Mouse (Mus musculus) c-Kit-positive CD71-negative TER-119-negative erythroid progenitor cells, embryonic 14.5 days (primary cell): ENCODE measurements around the gene Nhlrc2.

ENCODE experiments used
- DNase-seq: peaks from one replicate; pipeline ENCODE4 v3.0.0-alpha.2; 2013; ENCODE audit warnings: low read depth

Nhlrc2 gene

GRCm38 (mm10) chr19:56627881-56628472 is 79.9 kb downstream of the Nhlrc2 start:
- no peak for DNase-seq

- DNase-seq = no peak
Measured at GRCm38 (mm10) chr19:56629647-56630046, 81.6 kb downstream of the Nhlrc2 start.

GRCm38 (mm10) chr19:56631017-56631416 is 83.0 kb downstream of the Nhlrc2 start:
- no peak for DNase-seq

- no peak for DNase-seq
Measured at GRCm38 (mm10) chr19:56631451-56631901, 83.4 kb downstream of the Nhlrc2 start.

DNA sequence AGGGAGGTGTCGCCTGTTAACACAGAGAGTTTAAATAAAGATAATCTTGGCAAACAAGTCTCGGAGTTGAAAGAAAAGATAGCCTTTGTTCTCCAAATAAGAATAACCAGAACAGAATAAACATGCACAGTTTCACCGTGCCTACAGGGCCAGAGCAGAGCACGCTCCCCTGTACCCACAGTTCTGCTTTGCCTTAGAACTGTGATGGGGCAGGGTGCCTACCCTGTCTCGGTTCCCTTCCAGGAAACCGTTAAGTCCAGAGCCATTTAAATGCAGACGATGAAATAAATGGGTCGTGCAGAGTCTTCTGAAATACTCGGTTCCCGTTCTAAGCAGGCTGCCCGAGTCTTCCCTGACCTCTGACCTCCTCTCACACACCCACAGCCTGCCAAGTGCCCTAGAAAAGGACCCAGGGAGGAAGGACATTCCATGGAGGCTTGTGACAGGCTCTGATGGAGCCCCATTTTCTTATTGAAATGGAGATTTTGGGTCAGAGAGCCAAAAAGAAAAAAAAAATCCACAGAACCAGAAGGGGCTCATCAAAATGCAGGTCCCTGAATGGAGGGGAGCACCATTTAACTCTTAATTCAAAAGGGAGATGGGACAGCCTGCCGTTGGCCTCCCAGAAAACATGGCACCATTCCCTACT is 89.1 kb downstream of the Nhlrc2 start:
- no peak for DNase-seq

- no peak for DNase-seq
Measured at GRCm38 (mm10) chr19:56637684-56638049, 89.6 kb downstream of the Nhlrc2 start.

DNA sequence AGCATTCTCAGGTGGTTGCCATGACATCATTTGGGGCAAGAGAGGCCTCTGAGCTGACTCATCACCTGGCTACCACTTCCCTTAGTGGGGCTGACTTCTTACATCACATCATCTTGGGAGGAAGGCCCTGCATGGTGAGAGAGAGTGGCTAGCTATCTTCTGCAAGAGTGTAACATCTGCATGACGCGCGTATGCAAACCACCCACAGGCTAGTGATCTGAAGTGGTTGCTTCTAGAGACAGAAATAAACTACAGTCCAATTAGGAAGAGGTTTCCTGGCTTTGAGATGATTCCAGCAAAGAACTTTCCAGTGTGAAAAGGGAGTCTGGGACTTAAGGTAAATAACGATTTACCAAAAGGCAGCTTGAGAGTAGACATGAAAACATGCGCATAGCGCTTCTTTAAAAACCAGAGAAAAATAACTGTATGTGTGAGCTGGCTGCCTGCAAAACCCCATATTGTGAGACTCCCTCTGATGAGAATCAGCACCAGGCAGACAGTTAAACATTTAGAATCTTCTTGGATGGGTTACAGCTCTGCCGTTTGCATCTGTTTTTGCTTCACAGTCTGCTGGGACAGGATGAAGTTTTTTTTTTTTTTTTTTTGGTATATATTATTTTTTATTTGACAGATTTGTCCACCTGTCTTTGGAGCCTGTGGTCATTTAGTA is 99.5 kb downstream of the Nhlrc2 start:
- DNase-seq = no peak

DNA sequence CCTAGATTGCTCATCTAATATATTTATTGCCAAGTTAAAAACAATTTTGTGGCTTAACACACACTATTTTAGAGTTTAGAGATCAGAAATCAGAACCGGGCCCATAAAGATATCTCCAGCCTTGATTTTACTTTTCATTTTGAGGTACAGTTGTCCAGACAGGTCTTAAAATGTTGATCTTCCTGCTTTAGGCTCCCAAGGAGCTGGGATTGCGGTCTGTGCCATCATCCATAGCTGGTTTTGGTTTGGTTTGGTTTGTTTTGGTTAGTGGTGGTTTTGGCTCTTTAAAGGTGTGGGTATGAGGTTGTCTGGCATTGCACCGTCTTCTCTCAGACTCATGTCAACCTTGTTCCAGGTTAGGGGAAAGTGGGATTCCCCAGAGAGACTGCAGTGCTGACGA is 103.2 kb downstream of the Nhlrc2 start:
- DNase-seq = no peak

DNA sequence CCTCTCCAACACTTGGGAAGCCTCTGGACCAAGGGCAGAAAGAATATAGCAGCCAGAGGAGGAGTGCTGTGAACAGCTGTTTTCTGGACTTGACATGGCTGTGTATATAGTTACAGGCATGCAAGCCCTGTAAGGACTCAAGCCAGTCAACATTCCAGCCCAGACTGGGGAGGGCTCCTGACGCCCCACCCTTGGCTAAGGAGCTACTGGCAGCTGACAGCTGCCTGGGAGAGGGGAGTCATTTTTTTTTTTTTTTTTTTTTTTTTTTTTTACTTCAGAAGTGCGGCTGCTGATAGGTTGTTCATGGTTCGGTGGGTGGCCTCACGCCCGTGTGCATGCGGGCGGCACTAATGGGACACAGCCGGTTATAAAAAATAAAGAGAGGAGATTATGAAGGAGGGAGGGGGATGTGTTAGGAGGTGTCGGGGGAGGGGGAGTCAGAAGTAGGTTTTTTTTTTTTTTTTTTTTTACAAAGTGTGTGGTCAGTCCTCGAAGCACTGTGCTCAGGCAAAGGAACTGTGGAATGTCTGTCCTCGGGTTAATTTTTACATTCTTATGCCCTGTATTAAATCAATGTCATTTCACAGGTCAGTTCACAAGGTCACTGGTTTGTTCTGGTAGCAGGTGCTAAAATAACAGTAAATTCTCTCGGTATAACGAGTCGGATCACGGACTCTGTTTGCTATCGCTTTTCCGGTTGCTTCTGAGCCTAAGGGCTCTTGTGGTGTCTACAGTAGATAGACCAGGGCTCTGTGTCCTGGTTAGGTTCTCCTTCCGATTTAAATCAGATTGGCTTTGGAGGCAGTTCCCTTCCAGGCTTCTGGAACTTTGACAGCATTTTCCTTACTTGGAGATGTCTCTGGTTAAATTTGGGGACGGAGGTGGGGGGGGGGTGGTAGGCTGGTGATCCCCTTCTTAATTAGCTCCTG is 104.2 kb downstream of the Nhlrc2 start:
- DNase-seq = no peak
